Mouse (Mus musculus) limb, embryonic 11.5 days (tissue): ENCODE results near the gene Ubb. TPM values are rescaled to one million over a fixed set of nuclear protein-coding genes. Genes with fewer than 3 reads are reported as not detected.

Experiments
- ATAC-seq: fragments of 200-750 bp; cut with Nextera tagmentation; 2 replicates; pipeline ENCODE4 v1.8.0; 2017; ENCODE audit warnings: low read depth; ENCODE audit not compliant: insufficient number of reproducible peaks, low FRiP score, low TSS enrichment
- DNase-seq: peaks from one replicate; pipeline ENCODE4 v3.0.0-alpha.2; 2015; ENCODE audit warnings: low spot score
- H3K27ac ChIP-seq: fragments of 300-500 bp; sonication (generic); replicated peaks from 2 replicates; pipeline ENCODE4 v1.5.1; 2014; ENCODE audit warnings: low read depth, mild to moderate bottlenecking, low read length
- H3K27me3 ChIP-seq: fragments of 300-500 bp; sonication (generic); 2 replicates; pipeline ENCODE4 v1.6.1; 2014; ENCODE audit warnings: mild to moderate bottlenecking, low read length, mixed read lengths; ENCODE audit not compliant: control insufficient read depth, insufficient read depth
- H3K36me3 ChIP-seq: fragments of 300-500 bp; sonication (generic); 2 replicates; pipeline ENCODE4 v1.6.1; 2014; ENCODE audit warnings: mild to moderate bottlenecking, low read length, moderate library complexity, mixed read lengths; ENCODE audit not compliant: control insufficient read depth, insufficient read depth
- H3K4me1 ChIP-seq: fragments of 300-500 bp; sonication (generic); 2 replicates; pipeline ENCODE4 v1.6.1; 2014; ENCODE audit warnings: low read length, mixed read lengths; ENCODE audit not compliant: control insufficient read depth, insufficient read depth
- H3K4me2 ChIP-seq: fragments of 300-500 bp; sonication (generic); 2 replicates; pipeline ENCODE4 v1.6.1; 2014; ENCODE audit warnings: low read depth, mild to moderate bottlenecking, moderate library complexity; ENCODE audit not compliant: severe bottlenecking
- H3K4me3 ChIP-seq: fragments of 300-500 bp; sonication (generic); 2 replicates; pipeline ENCODE4 v1.5.1; 2014; ENCODE audit warnings: low read depth, low read length
- H3K9ac ChIP-seq: fragments of 300-500 bp; sonication (generic); 2 replicates; pipeline ENCODE4 v1.6.1; 2014; ENCODE audit warnings: mild to moderate bottlenecking, low read length
- H3K9me3 ChIP-seq: fragments of 300-500 bp; sonication (generic); 2 replicates; pipeline ENCODE4 v1.6.1; 2016; ENCODE audit warnings: low read length; ENCODE audit not compliant: control insufficient read depth
- WGBS: fragments of 180-500 bp; shearing (Covaris S2); extraction: QIAGEN DNeasy Blood & Tissue Kit; methylation state at CpG from one replicate; pipeline ENCODE4 v1.1.7; 2014; 5-methylcytosine and 5-hydroxymethylcytosine counted together
- polyA plus RNA-seq: library from polyadenylated mRNA; unstranded; fragments of >200 nt; fragmentation: Nextera tagmentation; extraction: Ambion mirVana; gene quantifications from 2 replicates; pipeline ENCODE4 v1.2.1, GENCODE M21; 2014

Ubb gene
- polyA plus RNA-seq, 1 experiment from 2014 or later = 3,837 TPM

GRCm38 (mm10) chr11:62565747-62566146 lies 14.8 kb downstream of the Ubb start:
- H3K27me3 ChIP-seq = no peaks in the 10 kb centered on the region
- no peak overlapping the region for H3K4me3 ChIP-seq
- no peaks in the 10 kb centered on the region for H3K4me1 ChIP-seq
- no peaks in the 10 kb centered on the region for H3K9me3 ChIP-seq
- no peak for DNase-seq
- H3K36me3 ChIP-seq = no peaks in the 10 kb centered on the region
- 71% methylated on average over 7 of the region's 7 CpGs for WGBS
- H3K27ac ChIP-seq = no peak overlapping the region
- ATAC-seq = no peak
- no peak overlapping the region for H3K4me2 ChIP-seq
- no peak overlapping the region for H3K9ac ChIP-seq

DNA sequence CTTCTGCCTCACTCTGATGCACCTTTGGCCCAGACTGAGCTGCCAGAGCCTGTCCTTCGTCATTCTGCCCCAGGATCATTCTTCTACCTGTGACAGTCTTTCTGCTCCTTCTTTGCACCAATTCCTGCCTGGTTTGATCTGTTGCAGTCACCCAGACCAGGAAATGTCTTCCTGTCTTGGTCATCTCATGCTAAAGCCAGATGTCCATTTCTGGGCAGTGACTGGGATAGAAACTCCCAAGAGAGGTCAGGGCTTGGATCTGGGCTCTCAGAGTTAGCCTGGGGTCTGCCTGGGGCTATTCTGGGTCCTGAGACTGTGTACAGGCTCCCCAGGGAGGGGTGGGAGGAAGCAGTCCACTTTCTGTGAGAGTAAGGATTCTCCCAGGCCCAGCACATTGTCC lies 15.2 kb downstream of the Ubb start:
- no peak overlapping the region for H3K4me3 ChIP-seq
- 70% methylated on average over 1 of the region's 1 CpGs for WGBS
- no peaks in the 10 kb centered on the region for H3K27me3 ChIP-seq
- H3K4me1 ChIP-seq = no peaks in the 10 kb centered on the region
- H3K9me3 ChIP-seq = no peaks in the 10 kb centered on the region
- no peak for DNase-seq
- H3K9ac ChIP-seq = no peak overlapping the region
- no peak overlapping the region for H3K27ac ChIP-seq
- no peak for ATAC-seq
- no peak overlapping the region for H3K4me2 ChIP-seq
- H3K36me3 ChIP-seq = no peaks in the 10 kb centered on the region

DNA sequence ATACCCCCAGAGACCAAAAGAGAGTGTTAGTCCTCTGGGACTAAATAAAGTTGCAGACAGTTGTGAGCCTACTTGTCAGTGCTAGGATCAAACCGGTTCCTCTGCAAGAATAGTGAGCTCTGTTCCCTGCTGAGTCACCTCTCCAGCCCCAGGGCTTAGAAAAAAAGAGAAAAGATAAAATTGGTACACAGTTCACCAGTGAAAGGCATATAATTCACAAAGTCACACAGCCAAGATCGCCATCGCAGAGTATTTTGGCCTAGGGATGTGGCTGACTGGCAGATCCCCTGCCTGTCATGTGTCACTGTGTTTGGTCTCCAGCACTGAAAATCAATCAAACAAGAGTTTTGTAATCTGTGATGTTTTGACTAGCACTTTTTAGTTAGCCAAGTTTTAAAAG lies 17.3 kb downstream of the Ubb start:
- 75% methylated on average over 3 of the region's 3 CpGs for WGBS
- no peak for ATAC-seq

DNA sequence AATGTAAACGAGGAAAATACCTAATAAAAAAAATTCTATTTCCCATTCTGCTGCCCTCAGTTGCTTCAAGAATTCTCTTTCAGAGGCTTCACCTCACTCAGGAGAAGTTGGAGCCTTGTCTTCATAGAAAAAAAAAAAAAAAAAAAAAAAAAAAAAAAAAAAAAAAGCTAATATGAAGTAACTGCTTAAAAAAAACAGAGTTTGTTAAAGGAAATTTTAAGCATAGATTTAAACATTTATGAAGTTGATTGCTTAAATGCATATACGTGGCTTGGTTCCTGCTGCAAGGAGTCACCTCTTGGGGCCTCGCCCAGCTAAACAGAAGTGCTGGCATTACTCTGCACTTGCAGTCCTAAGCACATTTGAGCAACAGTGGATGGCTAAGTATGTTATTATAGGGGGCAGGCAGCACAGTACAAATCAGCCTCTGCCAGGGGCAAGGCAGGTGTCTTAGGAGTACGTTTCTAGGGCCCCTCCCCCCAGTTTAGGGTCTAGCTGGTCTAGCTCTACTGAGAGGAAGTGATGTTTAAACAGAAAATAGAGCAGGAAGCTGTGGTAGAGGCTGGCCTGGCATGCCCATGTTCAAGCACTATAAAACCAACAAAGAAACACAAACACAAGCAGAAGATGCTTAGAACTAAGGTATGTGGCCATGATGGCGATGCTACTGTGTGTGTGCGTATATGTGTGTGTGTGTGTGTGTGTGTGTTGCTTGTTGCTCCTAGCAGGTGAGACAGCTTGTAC lies 23.2 kb downstream of the Ubb start, which contains the start of gene Trpv2:
Gene Trpv2, plus strand, starts transcription at position 528 of the 744 bp plus-strand sequence.
- H3K4me3 ChIP-seq = peak within 1 kb of the TSS; percentile 42; the same call in 1 of the 2 replicates
- no peaks in the 10 kb centered on the region for H3K4me1 ChIP-seq
- H3K4me2 ChIP-seq = peak within 1 kb of the TSS; percentile 94
- H3K9ac ChIP-seq = no peak within 1 kb of the TSS
- 76% methylated on average over 6 of the region's 6 CpGs for WGBS
- no peak within 1 kb of the TSS for H3K27ac ChIP-seq
- ATAC-seq = no peak
- no peaks in the 10 kb centered on the region for H3K36me3 ChIP-seq
- H3K9me3 ChIP-seq = no peaks in the 10 kb centered on the region
- 0 out of 2 replicates have a peak, but pooled peaks cover 4% of the 10 kb centered on the region for H3K27me3 ChIP-seq
- no peak for DNase-seq

More for the DNA sequence above, 17.3 kb downstream of the Ubb start:
- Histone ChIP-seq H3K27ac (no peak overlapping the region), H3K27me3 (no peaks in the 10 kb centered on the region), H3K36me3 (no peaks in the 10 kb centered on the region), H3K4me1 (no peaks in the 10 kb centered on the region), H3K4me3 (no peak overlapping the region), H3K9me3 (no peaks in the 10 kb centered on the region), H3K9ac (no peak overlapping the region), H3K4me2 (no peak overlapping the region)
- no peak for DNase-seq

GRCm38 (mm10) chr11:62574703-62575085 lies 23.7 kb downstream of the Ubb start:
- H3K4me2 ChIP-seq = no peak overlapping the region
- DNase-seq (no peak), ATAC-seq (no peak)
- H3K9me3 ChIP-seq = no peaks in the 10 kb centered on the region
- H3K9ac ChIP-seq = no peak overlapping the region
- 0 out of 2 replicates have a peak, but pooled peaks cover 4% of the 10 kb centered on the region for H3K27me3 ChIP-seq
- 80% methylated on average over 4 of the region's 4 CpGs for WGBS
- no peak overlapping the region for H3K27ac ChIP-seq
- H3K4me1 ChIP-seq = no peaks in the 10 kb centered on the region
- H3K4me3 ChIP-seq = no peak overlapping the region
- no peaks in the 10 kb centered on the region for H3K36me3 ChIP-seq

DNA sequence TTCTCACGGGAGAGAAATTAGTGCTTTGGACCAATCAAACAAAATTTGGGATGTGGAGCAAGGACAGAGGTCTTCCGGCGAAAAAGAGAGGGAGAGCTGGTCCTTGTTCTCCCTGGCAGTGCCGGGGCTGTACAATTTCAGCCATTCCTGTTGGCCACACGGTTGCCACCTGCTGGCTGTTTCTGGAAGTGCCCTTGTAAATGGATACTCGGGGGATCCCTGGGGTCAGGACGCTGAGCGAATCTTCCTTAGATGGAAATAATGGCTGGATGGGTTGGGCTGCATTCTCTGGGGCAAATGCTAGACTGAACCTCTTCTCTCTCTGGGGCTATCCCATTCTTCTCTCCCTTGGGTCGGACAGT lies 24.3 kb downstream of the Ubb start:
- WGBS = 1% methylated on average over 9 of the region's 9 CpGs

DNA sequence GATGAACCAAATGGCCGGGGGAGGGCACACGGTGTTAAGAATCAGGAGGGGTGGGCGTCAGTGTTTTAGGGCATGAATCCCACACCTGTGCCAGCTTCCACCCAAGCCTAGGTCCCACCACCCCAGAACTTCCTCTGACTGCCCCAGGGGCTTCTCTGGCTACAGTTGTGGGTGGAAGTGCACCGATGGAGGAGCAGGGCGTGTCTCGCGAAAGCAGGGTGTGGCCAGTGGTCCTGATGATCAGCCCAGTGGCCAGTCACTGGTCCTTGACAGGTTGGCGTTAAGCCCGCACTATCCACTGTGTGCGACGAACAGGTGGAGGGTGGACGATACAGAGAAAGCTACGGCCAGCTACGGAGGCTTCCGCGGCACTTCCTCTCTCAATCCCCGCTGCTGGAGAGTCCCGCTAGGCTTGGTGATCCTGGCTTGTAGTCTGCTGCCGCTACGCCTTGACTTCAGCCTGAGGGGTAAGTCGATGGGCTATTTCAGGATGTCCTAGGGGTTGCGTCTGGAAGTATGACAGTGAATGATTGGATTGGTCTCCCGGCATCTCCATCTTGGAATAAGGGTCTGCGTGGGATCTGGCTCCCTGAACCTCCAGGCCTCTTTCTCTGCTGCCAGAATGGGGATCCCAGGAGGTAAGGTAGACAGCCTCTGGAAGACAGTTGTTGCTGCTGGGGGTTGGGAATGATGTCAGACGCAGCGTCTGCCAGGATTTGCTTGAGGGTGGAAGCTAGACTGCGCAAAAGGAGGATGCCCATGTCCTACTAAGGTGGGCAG lies 24.9 kb downstream of the Ubb start:
- Histone ChIP-seq H3K27ac (no peak overlapping the region), H3K4me2 (peak overlapping the region; percentile 94), H3K9me3 (no peaks in the 10 kb centered on the region), H3K4me1 (no peaks in the 10 kb centered on the region), H3K36me3 (no peaks in the 10 kb centered on the region), H3K4me3 (peak overlapping the region; percentile 42), H3K9ac (peak overlapping the region; percentile 38; the same call in 1 of the 2 replicates), H3K27me3 (0 out of 2 replicates have a peak, but pooled peaks cover 4% of the 10 kb centered on the region)
- DNase-seq (peak; percentile 44), ATAC-seq (peak; percentile 26; the same call in 1 of the 2 replicates)
- 7% methylated on average over 27 of the region's 27 CpGs for WGBS

More for the DNA sequence above, 24.3 kb downstream of the Ubb start:
- no peaks in the 10 kb centered on the region for H3K36me3 ChIP-seq
- ATAC-seq (peak; percentile 39; the same call in 1 of the 2 replicates), DNase-seq (peak; percentile 96)
- H3K4me2 ChIP-seq = peak overlapping the region; percentile 94
- H3K4me3 ChIP-seq = peak overlapping the region; percentile 42
- H3K9ac ChIP-seq = no peak overlapping the region
- H3K4me1 ChIP-seq = no peaks in the 10 kb centered on the region
- H3K27ac ChIP-seq = no peak overlapping the region
- H3K9me3 ChIP-seq = no peaks in the 10 kb centered on the region
- 0 out of 2 replicates have a peak, but pooled peaks cover 4% of the 10 kb centered on the region for H3K27me3 ChIP-seq

- Histone ChIP-seq H3K36me3 (no peaks in the 10 kb centered on the region), H3K9me3 (no peaks in the 10 kb centered on the region), H3K4me1 (no peaks in the 10 kb centered on the region), H3K9ac (no peak overlapping the region), H3K4me3 (no peak overlapping the region), H3K4me2 (no peak overlapping the region), H3K27me3 (0 out of 2 replicates have a peak, but pooled peaks cover 4% of the 10 kb centered on the region), H3K27ac (no peak overlapping the region)
- DNase-seq = no peak
- no peak for ATAC-seq
- WGBS = 64% methylated on average over 16 of the region's 16 CpGs
Measured at GRCm38 (mm10) chr11:62576530-62577152, 25.7 kb downstream of the Ubb start.
